Mouse (Mus musculus) heart, postnatal 10 days (tissue): ENCODE results near the gene Prkca. TPM values are rescaled to one million over a fixed set of nuclear protein-coding genes. Genes with fewer than 3 reads are reported as not detected.

Experiments used
- DNase-seq, 2 experiments: peaks; one replicate each; pipeline ENCODE4 v3.0.0; 2021
- intact Hi-C: fragments of 180-260 bp; cut with DNase I; formaldehyde crosslinking; loops from one replicate; pipeline ENCODE4 v1.15.1; 2025
- total RNA-seq, 2 experiments: library from RNA; stranded (reverse); gene quantifications; 2 replicates each; pipeline ENCODE4 v1.2.3; 2021

The Prkca gene
- total RNA-seq, 2 experiments from 2014 or later = 44.8 to 52.4 TPM

DNA sequence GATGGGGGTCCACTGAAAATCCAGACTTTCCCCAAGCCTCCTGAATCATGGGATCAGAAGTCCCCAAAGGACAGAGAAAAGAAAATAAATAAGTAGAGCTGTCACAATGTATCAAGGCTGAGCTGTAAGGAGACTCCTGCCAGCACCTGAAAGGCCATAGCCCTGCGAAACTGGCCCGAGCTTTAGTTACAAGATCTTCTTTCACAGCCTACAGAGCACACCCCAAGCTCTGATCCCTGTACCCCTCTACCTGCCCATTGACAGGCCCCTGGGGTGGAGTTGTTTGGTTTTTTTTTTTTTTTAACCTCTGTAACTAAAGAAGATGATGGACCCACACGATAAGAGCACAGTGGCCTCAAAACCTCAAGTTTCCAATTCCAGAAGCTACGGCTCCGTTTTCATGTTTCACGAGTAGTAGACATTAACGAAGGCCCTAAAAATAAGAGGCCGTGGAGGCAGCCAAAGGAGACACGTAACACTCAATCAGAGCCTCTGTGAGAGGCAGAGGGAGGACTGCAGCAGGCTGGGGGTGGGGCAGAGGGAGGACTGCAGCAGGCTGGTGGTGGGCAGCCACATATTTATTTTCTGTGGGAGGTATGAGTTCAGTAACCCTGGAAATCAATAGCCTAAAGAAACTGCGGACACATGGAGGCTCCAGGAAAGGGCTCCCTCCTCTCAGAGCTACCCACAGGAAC is 41.8 kb downstream of the Prkca start:
- intact Hi-C loops = loop anchor here (5.0 kb wide), 1 partner anchor 45 kb away; no protein-coding TSS in a partner anchor
- no peak for DNase-seq

DNA sequence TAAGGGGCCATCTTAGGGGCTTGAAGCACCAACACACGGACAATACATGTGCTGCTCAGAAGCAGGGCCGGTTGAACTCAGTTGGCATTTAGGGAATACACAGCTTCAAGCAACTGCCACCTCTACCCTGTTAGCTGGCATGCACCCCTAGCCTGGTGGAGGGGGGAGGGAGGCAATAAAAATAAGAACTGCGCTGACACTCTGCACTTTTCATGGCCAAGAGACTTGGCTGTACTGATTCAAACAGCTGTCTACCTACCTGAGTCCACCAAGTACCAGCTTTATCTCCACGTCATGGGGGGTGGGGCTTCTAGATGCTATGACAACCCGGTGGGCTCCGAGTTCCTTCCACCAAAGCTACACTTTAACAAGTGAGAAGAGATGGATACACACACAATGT is 42.7 kb downstream of the Prkca start:
- intact Hi-C loops = loop anchor here (5.0 kb wide), 1 partner anchor 46 kb away; no protein-coding TSS in a partner anchor
- DNase-seq = peak; percentile 15 to 23

DNA sequence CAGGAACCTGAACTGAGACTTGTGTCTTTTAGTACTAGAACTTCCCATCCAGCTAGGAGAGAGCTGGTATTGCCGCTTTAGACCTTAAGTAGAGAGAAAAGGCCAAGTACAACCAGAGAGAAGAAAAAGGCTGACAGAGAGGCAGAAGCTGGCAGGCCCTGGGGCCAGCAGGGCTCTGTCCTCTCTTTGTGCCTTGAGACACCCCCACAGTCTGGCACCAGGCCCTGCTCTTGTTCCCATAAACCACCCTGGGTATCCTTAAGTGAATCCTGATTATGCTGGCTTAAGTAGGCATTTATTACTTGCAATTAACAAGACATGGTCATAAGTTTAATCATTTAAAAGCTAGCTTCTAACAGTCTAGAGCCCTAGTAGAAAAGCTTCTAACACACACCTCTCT is 43.3 kb downstream of the Prkca start:
- intact Hi-C loops = loop anchor here (5.0 kb wide), 1 partner anchor 47 kb away; no protein-coding TSS in a partner anchor
- DNase-seq = no peak

DNA sequence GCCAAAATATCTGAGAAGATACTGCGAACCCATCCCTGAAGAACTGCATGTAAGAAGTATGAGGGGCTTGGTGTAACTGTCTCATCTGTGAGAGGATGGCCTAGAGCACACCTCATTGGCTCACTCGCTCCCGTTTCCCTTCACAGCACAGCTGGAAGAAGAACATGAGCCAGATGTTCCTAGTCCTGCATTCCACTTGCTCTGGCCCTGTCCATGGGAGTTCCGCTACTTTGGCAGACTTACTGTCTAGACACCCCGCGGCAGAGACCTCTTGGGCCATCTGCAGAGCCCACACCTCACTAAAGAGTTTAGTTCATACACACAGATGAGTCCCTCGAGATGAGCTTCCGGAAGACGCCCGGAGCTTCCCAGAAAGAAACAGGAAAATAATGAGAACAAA is 43.8 kb downstream of the Prkca start:
- DNase-seq = peak; percentile 45 to 56
- intact Hi-C loops = loop anchor here (5.0 kb wide), 1 partner anchor 47 kb away; no protein-coding TSS in a partner anchor

DNA sequence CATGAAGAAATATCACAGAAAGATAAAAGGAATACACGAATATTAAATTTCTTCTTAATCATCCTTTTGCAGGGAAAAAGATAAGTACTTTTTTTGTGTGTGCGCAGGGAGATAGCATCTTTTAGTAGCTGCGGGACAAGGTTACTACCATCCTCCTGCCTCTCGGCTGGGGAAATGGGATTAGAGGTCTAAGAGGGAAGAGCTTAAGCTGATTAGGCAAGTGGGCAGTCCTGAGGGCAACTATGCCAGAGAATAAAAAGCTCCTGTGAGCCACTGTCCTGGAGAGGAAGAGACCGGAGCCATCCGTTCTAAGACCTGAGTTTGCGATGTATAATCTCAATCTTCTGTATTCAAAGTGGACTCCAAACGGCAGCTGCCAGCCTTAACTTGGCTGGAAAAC is 45.8 kb downstream of the Prkca start:
- no peak for DNase-seq
- intact Hi-C loops = no loop called here

DNA sequence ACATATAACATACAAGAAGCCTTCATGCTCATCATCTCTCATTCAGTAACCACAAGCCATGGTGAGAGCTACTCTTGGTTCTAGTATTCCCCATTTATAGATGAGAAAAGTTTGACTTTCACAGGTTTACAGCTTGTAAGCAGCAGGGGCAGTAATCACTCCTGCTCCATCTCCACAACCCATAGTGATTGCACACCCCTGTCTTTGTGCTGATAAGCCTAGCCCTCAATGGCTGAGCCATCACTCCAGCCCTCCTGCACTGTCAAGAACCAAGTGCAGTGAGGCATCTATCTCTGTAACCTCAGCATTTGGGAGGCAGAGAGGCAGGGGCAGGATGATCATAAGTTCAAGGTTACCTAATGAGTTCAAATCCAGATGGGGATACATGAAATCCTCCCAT is 48.4 kb downstream of the Prkca start:
- DNase-seq = no peak
- intact Hi-C loops = no loop called here

DNA sequence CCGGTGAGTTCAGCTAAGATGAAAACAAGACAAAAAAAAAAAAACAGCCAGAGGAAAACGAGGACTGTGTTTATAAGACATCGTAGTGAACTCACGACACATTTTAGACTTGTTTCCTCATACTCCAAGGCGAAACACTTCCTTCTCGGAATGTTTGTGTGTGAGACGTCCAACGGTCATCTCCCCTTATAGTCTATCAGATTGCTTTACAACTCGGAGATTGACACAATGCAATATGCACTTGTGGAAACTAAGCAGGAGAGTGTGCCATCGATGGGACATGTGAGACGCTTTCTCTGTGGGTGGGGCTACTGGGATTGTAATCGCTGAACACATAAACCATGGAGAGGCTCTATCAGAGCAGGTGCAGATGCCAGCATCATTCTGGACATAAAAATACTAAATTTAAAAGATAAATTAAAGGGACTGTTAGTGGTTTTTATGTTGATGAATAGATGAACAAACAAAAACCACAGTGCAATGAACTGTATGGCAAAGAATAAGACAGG is 49.4 kb downstream of the Prkca start:
- intact Hi-C loops = no loop called here
- DNase-seq = no peak

DNA sequence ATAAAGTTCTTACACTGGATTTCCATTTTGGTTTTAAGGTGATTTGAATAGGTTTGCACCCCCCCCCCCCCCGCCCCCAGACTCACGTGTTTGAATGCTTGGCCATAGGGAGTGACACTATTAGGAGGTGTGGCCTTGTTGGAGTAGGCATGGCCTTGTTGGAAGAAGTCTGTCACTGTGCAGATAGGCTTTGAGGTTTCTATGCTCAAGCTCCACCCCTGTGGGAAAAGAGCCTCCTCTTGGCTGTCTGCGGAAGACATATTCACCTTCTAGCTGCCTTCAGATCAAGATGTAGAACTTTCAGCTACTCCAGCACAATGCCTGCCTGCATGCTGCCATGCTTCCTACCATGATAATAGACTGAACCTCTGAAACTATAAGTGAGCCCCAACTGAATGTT is 49.9 kb downstream of the Prkca start:
- no peak for DNase-seq
- intact Hi-C loops = no loop called here

DNA sequence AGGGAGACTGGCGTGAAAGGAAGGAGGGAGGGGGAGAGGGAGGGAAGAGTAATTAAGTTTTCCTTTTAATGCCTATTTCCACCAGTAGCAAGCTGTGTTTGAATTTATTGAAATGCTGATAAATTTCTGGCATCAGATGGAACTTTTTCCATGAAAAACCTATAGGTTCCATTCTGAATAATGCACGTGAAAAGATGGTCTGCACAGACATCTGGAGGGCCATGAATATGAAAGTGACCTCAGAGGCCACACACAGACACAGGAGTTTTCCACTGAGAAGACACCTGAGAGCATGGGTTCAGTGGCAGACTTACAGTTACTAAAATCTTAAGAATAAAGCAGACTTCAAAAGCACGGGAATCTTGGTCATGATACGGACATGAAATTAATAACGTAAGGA is 54.5 kb downstream of the Prkca start:
- no peak for DNase-seq
- intact Hi-C loops = no loop called here

DNA sequence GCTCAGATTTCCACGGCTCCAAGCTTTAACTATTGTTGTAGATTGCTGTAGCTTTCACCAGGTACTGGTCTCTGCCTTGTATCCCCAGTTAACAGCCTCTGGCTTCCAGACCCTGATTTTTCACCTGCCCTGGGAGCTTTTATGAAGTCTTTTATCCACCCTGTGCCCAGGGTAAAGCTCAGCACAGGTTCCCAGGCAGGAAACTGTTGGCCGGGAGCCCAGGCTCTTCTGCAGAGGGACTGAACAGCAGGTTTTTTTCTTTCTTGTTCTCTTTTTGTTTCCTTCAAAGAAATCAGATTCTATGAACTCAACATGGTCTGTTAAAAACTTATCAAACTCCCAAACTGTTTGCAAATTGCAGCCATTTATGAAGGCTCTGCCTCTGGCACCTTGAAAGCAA is 56.4 kb downstream of the Prkca start:
- DNase-seq = peak in 1 of 2 experiments; percentile 42
- intact Hi-C loops = no loop called here

DNA sequence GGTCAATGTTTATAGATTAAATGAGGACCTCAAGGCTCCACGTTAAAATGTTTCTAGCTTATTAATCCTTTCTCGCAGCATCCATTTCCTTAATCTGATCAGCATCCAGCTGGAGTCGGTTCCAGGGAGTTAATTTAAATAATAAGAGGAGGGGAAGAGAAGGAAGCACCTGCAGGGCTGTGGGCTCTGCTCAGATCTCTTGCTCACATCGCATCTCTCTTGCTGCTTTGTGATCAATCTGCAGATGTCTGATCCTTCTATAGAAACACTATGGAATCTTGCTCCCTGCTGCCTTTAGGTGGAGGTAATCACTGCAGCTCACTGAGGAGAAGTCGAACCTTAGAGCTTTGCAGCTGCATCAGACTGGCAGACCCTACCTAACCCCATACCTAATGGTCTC is 58.7 kb downstream of the Prkca start:
- intact Hi-C loops = no loop called here
- no peak for DNase-seq

DNA sequence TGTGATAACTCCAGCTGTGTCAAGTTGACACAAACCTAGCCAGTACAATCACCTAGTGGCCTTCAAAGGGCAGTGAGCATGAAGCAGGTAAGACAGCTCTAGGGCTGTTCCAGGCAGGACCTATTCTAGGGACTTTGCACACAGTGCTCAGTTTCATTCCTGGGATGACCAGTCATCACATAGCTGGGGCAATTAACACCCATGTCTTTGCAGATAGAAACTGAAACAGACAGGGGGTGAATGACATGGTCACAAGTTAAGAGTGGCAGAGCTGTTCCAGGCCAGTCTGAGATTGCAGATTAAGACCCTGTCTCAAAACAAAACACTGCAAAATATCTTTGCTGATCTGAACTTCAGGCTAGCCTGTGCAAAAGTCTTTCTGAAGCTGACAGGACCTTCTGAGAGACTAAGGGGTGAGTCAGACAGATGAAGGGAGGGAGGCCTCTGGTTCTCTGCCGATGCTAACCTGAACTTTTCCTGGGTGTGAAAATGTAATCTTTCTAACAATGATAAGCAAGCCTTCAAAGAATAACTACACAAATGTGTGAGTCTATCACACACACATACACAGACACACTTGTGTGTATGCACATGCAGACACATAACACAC is 60.8 kb downstream of the Prkca start:
- intact Hi-C loops = loop anchor here (5.0 kb wide), 1 partner anchor 44 kb away; no protein-coding TSS in a partner anchor
- DNase-seq = no peak

DNA sequence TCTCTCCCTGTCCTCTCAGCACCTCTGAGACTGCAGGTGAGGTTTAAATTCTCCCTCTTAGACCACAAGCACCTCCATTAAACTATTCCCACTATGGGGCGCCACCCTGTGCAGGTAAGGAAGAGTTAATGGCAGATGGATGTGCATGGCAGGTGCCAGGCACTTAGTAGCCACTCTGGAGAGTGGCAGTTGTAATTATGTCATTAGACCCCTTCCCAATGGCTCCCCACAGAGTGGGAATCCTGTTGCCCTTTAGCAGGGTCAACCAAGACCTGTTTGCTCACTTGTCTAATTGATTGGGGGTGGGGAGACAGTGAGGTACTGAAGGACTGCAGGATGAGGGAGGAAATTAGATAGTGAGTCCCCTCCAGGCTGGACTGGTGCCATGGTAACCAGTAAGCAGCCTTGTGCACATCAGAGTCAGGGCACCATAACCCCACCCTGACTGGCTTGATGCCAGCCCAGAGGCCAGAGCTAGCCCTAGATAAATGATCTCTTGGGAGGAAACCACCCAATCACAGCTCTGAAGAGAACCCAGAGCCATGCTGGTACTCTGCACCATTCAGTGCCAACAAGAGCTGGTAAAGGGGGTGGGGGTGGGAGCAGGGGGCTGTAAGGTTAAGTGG is 63.9 kb downstream of the Prkca start:
- no peak for DNase-seq
- intact Hi-C loops = loop anchor here (5.0 kb wide), 1 partner anchor 47 kb away; no protein-coding TSS in a partner anchor

DNA sequence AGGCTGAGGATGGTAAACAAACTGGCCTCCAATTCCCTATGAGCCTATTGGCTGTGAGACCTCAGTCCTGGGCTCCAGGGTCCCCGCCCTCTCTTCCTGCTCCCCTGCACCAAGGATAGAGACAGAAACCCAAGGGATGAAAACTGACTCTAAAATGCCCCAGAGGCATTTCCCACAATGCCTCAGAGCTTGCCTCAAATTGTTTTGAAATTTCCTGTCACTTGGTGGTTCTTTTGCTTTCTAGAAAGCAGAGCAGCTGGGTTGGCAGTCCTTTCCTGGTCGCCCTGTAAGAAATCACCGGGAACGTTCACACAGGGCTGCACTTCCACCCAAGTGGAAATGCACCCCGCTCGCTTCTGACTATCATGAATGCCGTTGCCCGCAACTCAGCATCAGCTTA is 66.6 kb downstream of the Prkca start:
- no peak for DNase-seq
- intact Hi-C loops = no loop called here

DNA sequence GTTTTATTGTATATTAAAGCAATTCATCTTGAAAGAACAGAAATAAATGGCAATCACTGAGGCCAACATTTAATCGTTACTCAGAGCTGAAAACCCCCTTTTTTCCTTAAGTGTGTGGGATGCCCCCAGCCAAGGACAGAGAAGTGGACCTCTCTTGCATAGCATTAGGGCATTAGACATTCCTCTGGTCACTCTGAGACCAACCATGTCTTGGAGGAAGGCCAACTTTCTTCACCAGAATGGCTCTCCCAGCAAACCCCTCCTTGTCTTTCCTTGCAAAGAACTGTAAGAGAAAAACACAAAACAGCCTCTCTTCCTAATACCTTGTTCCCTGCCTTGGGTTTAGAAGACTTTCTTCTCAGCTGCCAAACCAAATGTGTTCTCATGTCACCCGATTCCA is 67.6 kb downstream of the Prkca start:
- no peak for DNase-seq
- intact Hi-C loops = no loop called here

DNA sequence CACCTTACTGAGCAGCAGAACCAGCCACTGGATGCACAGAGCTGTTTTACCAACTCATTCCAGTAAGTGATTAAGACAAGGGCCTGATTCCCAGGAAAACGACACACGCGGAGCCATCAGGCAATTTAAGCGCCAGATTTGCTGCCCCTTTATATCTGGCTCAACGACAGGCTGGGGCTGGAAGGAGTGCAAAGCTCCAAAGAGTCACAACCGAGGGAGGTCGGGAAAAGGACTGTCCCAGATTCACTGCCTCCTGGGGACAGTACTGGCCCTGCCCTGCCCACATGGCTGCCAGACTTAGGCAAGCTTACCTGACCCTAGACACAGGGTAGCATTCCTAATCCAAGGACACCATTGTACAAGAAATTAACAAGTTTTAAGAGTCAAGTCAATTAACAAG is 69.7 kb downstream of the Prkca start:
- no peak for DNase-seq
- intact Hi-C loops = no loop called here

DNA sequence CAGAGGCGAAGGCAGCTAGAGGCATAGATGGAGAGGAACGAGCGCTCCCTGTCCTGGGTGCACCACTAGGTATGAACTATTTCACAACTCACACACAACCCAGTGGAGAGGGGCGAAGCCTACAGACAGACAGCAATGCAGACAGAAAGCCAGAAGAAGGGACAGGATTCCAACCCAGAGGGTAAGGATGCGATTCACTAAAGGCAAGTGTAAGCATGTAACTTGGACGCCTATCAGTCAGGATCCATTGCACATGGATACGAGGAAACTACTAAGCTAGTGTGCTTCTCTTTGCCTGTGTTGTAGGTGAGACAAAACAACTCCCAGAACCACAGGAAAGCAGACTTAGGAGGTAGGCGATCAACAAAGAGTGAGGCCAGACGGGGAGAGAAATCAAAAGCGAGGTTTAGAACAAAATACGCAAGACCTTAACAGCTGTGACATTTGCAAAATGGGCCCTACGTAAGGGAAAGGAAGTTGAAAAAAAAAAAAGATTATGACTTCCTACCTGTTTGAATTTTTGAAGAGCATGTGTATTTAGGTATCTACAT is 70.2 kb downstream of the Prkca start:
- no peak for DNase-seq
- intact Hi-C loops = no loop called here

DNA sequence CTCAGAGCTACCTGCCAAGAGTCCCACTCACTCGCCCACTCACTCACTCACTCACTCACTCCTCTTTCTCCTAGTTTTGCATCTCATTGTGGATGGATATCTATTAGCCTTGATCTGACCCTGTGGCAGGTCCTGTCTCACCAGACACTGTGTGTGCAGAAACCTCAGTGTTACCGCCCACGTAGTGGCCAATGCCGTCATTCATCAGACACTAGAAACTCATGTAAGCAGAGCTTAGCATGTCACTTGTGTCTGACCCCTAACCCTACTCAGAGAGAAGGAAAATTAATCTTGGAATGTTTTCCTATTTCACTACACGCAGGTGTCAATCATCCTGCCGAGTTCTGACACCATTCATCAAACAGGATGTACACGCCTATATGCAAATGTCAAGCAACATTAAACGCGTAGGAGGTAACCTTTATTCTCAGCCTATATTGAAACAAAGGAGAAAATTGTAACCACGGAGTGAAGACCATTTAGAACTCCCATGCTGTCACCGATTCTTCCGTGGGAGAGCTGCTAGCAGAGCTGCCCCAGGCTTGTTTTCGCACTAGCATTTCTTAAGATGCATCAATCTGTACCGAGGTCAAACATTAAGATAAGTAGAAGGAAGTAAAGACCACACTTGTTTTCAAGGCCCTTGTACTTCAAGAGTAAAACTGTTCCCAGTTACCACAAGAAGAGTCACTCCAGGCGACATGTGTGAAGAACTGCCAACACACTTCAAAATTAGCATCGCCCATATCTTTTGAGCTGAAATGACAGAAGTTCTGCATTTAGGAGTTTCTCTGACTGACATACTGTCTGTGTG is 70.9 kb downstream of the Prkca start:
- intact Hi-C loops = no loop called here
- no peak for DNase-seq

DNA sequence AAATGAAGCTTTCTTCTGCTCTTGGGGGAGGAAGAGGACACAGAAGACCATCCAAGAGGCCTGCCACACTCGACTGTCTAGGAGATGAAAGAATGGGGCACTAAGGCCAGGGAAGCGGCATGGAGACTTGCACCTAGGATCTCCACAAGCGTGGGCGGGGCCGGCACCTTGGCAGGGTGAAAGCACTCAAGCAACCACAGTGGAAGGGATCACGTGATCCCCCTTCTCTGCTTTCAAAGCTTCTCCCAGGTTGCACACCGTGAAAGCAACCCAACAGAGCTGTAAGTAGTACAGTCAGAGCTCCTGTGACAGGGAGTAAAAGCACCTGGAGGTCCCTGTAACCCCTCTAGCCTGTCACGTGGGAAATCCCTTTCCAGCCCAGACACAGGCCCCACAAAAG is 72.4 kb downstream of the Prkca start:
- no peak for DNase-seq
- intact Hi-C loops = no loop called here

DNA sequence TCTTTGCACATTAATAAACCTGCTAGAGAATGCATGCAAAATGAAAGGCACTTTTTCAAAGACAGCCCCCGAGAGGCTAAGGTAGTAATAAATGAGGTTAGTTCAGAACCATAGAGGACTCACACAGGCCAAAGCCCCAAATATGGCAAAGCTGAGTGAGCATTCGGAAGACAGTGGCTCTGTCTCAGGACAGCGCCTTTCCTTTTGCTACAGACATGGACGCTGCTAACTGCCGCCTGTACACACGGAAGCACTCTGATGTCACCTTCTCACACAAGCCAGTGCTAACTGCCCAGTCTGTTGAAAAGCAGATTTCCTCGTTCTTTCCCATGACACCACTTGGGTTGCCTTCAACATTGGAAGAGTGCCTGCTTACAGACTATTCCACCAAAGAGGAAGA is 74.2 kb downstream of the Prkca start:
- DNase-seq = no peak
- intact Hi-C loops = no loop called here
